In genomic region chr11:94294996-94295845, GRCm38 (mm10) we compare ENCODE assay signal across 24 mouse cellular contexts. TPM values are rescaled to one million over a fixed set of nuclear protein-coding genes. Genes with fewer than 3 reads are reported as not detected.
DNase-seq lines count a peak whose midpoint lies in the region; ATAC-seq and TF ChIP-seq lines count a peak whose summit lies in the region.
"Had no signal": no experiment of that assay in that cellular context is flagged by ENCODE, and none has a peak within 500 bp of the region (broad histone marks: within the 10 kb centered on the region; RNA-seq: fewer than 3 reads in every experiment).

No protein-coding gene starts in this region.

- no peak overlapping the region for H3K4me3 ChIP-seq in forebrain, embryonic 12.5 days (replicated peaks)
- H3K4me3 ChIP-seq in forebrain, postnatal 0 days (ENCODE audit: low read depth, low read length): no peak overlapping the region
- no peak overlapping the region for H3K4me3 ChIP-seq in hindbrain, embryonic 12.5 days
- H3K4me3 ChIP-seq in hindbrain, embryonic 10.5 days: no peak overlapping the region
- H3K4me3 ChIP-seq: embryonic facial prominence, embryonic 15.5 days; erythroblast, embryonic 14.5 days; forebrain, embryonic 10.5 days; forebrain, embryonic 15.5 days had no signal

- H3K27ac ChIP-seq in forebrain, embryonic 12.5 days: 0 out of 2 replicates have a peak overlapping the region, but pooled peaks have one; percentile 6
- no peak overlapping the region for H3K27ac ChIP-seq in forebrain, postnatal 0 days (ENCODE audit: low read depth, low read length)
- H3K27ac ChIP-seq in hindbrain, embryonic 12.5 days: peak overlapping the region; percentile 41; the same call in 1 of the 2 replicates
- no peak overlapping the region for H3K27ac ChIP-seq in hindbrain, embryonic 10.5 days
- H3K27ac ChIP-seq: embryonic facial prominence, embryonic 15.5 days; forebrain, embryonic 10.5 days; forebrain, embryonic 15.5 days had no signal

- H3K9me3 ChIP-seq in forebrain, embryonic 12.5 days: no peaks in the 10 kb centered on the region
- H3K9me3 ChIP-seq in forebrain, postnatal 0 days (ENCODE audit: low read length): no peaks in the 10 kb centered on the region
- no peaks in the 10 kb centered on the region for H3K9me3 ChIP-seq in hindbrain, embryonic 12.5 days (replicated peaks)
- no peaks in the 10 kb centered on the region for H3K9me3 ChIP-seq in hindbrain, embryonic 10.5 days
- H3K9me3 ChIP-seq: embryonic facial prominence, embryonic 15.5 days; forebrain, embryonic 10.5 days; forebrain, embryonic 15.5 days had no signal

- no peak overlapping the region for H3K9ac ChIP-seq in forebrain, embryonic 12.5 days
- no peak overlapping the region for H3K9ac ChIP-seq in forebrain, postnatal 0 days
- no peak overlapping the region for H3K9ac ChIP-seq in hindbrain, embryonic 12.5 days
- H3K9ac ChIP-seq: embryonic facial prominence, embryonic 15.5 days; forebrain, embryonic 15.5 days had no signal

- no peaks in the 10 kb centered on the region for H3K4me1 ChIP-seq in forebrain, embryonic 12.5 days
- H3K4me1 ChIP-seq in forebrain, postnatal 0 days (ENCODE audit: insufficient read depth): no peaks in the 10 kb centered on the region
- H3K4me1 ChIP-seq in hindbrain, embryonic 12.5 days: no peaks in the 10 kb centered on the region
- H3K4me1 ChIP-seq in hindbrain, embryonic 10.5 days (replicated peaks): no peaks in the 10 kb centered on the region
- H3K4me1 ChIP-seq: embryonic facial prominence, embryonic 15.5 days; forebrain, embryonic 10.5 days; forebrain, embryonic 15.5 days had no signal

- no peaks in the 10 kb centered on the region for H3K27me3 ChIP-seq in forebrain, embryonic 12.5 days
- no peaks in the 10 kb centered on the region for H3K27me3 ChIP-seq in forebrain, postnatal 0 days (ENCODE audit: insufficient read depth, low read length)
- H3K27me3 ChIP-seq in hindbrain, embryonic 12.5 days: no peaks in the 10 kb centered on the region
- no peaks in the 10 kb centered on the region for H3K27me3 ChIP-seq in hindbrain, embryonic 10.5 days (ENCODE audit: insufficient read depth, poor library complexity, severe bottlenecking)
- H3K27me3 ChIP-seq: embryonic facial prominence, embryonic 15.5 days; forebrain, embryonic 15.5 days had no signal

- WGBS in forebrain, embryonic 12.5 days: 69% methylated on average over 9 of the region's 9 CpGs
- WGBS in forebrain, postnatal 0 days: 42% methylated on average over 9 of the region's 9 CpGs
- 64% methylated on average over 9 of the region's 9 CpGs for WGBS in hindbrain, embryonic 12.5 days
- WGBS in hindbrain, embryonic 10.5 days: 79% methylated on average over 9 of the region's 9 CpGs

- TF ChIP-seq CTCF in forebrain, postnatal 0 days (IDR thresholded peaks at IDR 0.05; ENCODE audit: low read depth): no peak

- DNase-seq in forebrain, postnatal 0 days: no peak
- DNase-seq in hindbrain, embryonic 10.5 days (ENCODE audit: low spot score): no peak
- peak; percentile 54 for DNase-seq in R1 (ENCODE audit: low read depth, low spot score)
- peak; percentile 61 for DNase-seq in retina, embryonic 14.5 days (ENCODE audit: low spot score)
- DNase-seq in spleen, postnatal 36 days (ENCODE audit: low spot score in 2 of 2): no peak
- DNase-seq: cerebellum, adult 2 months; cerebellum, postnatal 14 days; embryo, embryonic 11 days; gastrocnemius, postnatal 10 days; heart, postnatal 14 days; kidney, adult 8-10 months had no signal

- peaks cover 89% of the 10 kb centered on the region for H3K36me3 ChIP-seq in forebrain, embryonic 12.5 days (replicated peaks)
- peaks cover 80% of the 10 kb centered on the region for H3K36me3 ChIP-seq in forebrain, postnatal 0 days (ENCODE audit: insufficient read depth)
- peaks cover 85% of the 10 kb centered on the region for H3K36me3 ChIP-seq in hindbrain, embryonic 12.5 days
- peaks cover 100% of the 10 kb centered on the region for H3K36me3 ChIP-seq in hindbrain, embryonic 10.5 days

- ATAC-seq in forebrain, embryonic 12.5 days (ENCODE audit: low FRiP score): no peak
- ATAC-seq in forebrain, postnatal 0 days: no peak
- no peak for ATAC-seq in hindbrain, embryonic 12.5 days (ENCODE audit: low FRiP score)
- ATAC-seq: forebrain, embryonic 15.5 days; hindbrain, embryonic 16.5 days; inflammation-experienced regulatory T-cells, adult 6 months; intestine, postnatal 0 days had no signal

- H3K4me2 ChIP-seq in forebrain, embryonic 12.5 days: no peak overlapping the region
- H3K4me2 ChIP-seq in forebrain, postnatal 0 days (ENCODE audit: low read depth): no peak overlapping the region
- H3K4me2 ChIP-seq in hindbrain, embryonic 12.5 days (replicated peaks): no peak overlapping the region
- H3K4me2 ChIP-seq: embryonic facial prominence, embryonic 15.5 days; forebrain, embryonic 15.5 days had no signal

RNA-seq across cellular contexts. Expression of gene Gm21885, which starts 13.5 kb away (rescaled TPM):
- 0.27 TPM in 1 of 2 replicates, not detected in the other for polyA plus RNA-seq in forebrain, embryonic 12.5 days (2016; fragmentation: Nextera tagmentation; extraction: Ambion mirVana)
- total RNA-seq in forebrain, postnatal 0 days (2014; rRNA removed): 0.92 TPM in 1 of 2 replicates, not detected in the other
- 0.19 TPM in 1 of 2 replicates, not detected in the other for polyA plus RNA-seq in forebrain, postnatal 0 days (2015; fragmentation: Nextera tagmentation; extraction: Ambion mirVana)
- 0.31 and 0.48 TPM in 2 replicates for polyA plus RNA-seq in hindbrain, embryonic 12.5 days (2016; fragmentation: Nextera tagmentation; extraction: Ambion mirVana)
- polyA plus RNA-seq in hindbrain, embryonic 10.5 days (2016; fragmentation: Nextera tagmentation; extraction: Ambion mirVana): not detected in 2 replicates
- total RNA-seq: common myeloid progenitor, adult 5-6 weeks; gastrocnemius, postnatal 10 days; gastrocnemius, postnatal 4 days; heart, postnatal 14 days had no signal
- polyA plus RNA-seq: cerebellum, adult 2 months; embryonic facial prominence, embryonic 11.5 days; embryonic facial prominence, embryonic 15.5 days; erythroblast, embryonic 14.5 days; forebrain, embryonic 10.5 days; frontal cortex, adult 2 months; hindbrain, embryonic 16.5 days had no signal

RNA-seq across cellular contexts. Expression of gene Luc7l3, which starts 26.6 kb away (rescaled TPM):
- 174 and 179 TPM in 2 replicates for polyA plus RNA-seq in forebrain, embryonic 12.5 days (2016; fragmentation: Nextera tagmentation; extraction: Ambion mirVana)
- total RNA-seq in forebrain, postnatal 0 days (2014; rRNA removed): 88.8 and 108 TPM in 2 replicates
- 76.8 and 87.2 TPM in 2 replicates for polyA plus RNA-seq in forebrain, postnatal 0 days (2015; fragmentation: Nextera tagmentation; extraction: Ambion mirVana)
- 153 and 167 TPM in 2 replicates for polyA plus RNA-seq in hindbrain, embryonic 12.5 days (2016; fragmentation: Nextera tagmentation; extraction: Ambion mirVana)
- 72.3 and 103 TPM in 2 replicates for polyA plus RNA-seq in hindbrain, embryonic 10.5 days (2016; fragmentation: Nextera tagmentation; extraction: Ambion mirVana)

RNA-seq across cellular contexts. Expression of gene Ankrd40, which starts 32.6 kb away (rescaled TPM):
- 12.6 and 20.9 TPM in 2 replicates for polyA plus RNA-seq in forebrain, embryonic 12.5 days (2016; fragmentation: Nextera tagmentation; extraction: Ambion mirVana)
- total RNA-seq in forebrain, postnatal 0 days (2014; rRNA removed): 45.5 and 51.8 TPM in 2 replicates
- 13.7 and 15.0 TPM in 2 replicates for polyA plus RNA-seq in forebrain, postnatal 0 days (2015; fragmentation: Nextera tagmentation; extraction: Ambion mirVana)
- 27.3 and 28.7 TPM in 2 replicates for polyA plus RNA-seq in hindbrain, embryonic 12.5 days (2016; fragmentation: Nextera tagmentation; extraction: Ambion mirVana)
- polyA plus RNA-seq in hindbrain, embryonic 10.5 days (2016; fragmentation: Nextera tagmentation; extraction: Ambion mirVana): 11.7 and 12.5 TPM in 2 replicates

RNA-seq across cellular contexts. Expression of gene Wfikkn2, which starts 49.4 kb away (rescaled TPM):
- polyA plus RNA-seq in forebrain, embryonic 12.5 days (2016; fragmentation: Nextera tagmentation; extraction: Ambion mirVana): 4.4 and 5.1 TPM in 2 replicates
- 5.9 and 6.4 TPM in 2 replicates for total RNA-seq in forebrain, postnatal 0 days (2014; rRNA removed)
- 6.5 and 10.0 TPM in 2 replicates for polyA plus RNA-seq in forebrain, postnatal 0 days (2015; fragmentation: Nextera tagmentation; extraction: Ambion mirVana)
- polyA plus RNA-seq in hindbrain, embryonic 12.5 days (2016; fragmentation: Nextera tagmentation; extraction: Ambion mirVana): 6.8 and 9.1 TPM in 2 replicates
- 0.61 and 2.0 TPM in 2 replicates for polyA plus RNA-seq in hindbrain, embryonic 10.5 days (2016; fragmentation: Nextera tagmentation; extraction: Ambion mirVana)
- polyA plus RNA-seq: erythroblast, embryonic 14.5 days had no signal

Comparison
In these comparisons a context has a peak if more than half of its experiments do, and no peak if none do; other contexts are left out.
1. H3K27ac ChIP-seq: peak in forebrain, embryonic 12.5 days (single experiment) and hindbrain, embryonic 12.5 days (single experiment); none in forebrain, postnatal 0 days (single experiment) and hindbrain, embryonic 10.5 days (single experiment).
2. DNase-seq: peak in R1 (single experiment) and retina, embryonic 14.5 days (single experiment); none in forebrain, postnatal 0 days (single experiment), hindbrain, embryonic 10.5 days (single experiment) and spleen, postnatal 36 days (0 of 2).